Mouse (Mus musculus): ENCODE measurements around the gene Taar8a. TPM values are rescaled to one million over a fixed set of nuclear protein-coding genes. Genes with fewer than 3 reads are reported as not detected.
"Not testable (repeated sequence)": the region's sequence is repeated elsewhere in the genome, so short reads cannot be mapped to it uniquely, and the experiment has no call there.

Taar8a gene
- polyA plus RNA-seq, 1 experiment from 2014 or later: not detected

- Histone ChIP-seq H3K9me3 (replicated peaks; ENCODE audit: control insufficient read depth, low read length) (no peaks in the 10 kb centered on the region), H3K27ac (ENCODE audit: low read depth, low read length) (no peak overlapping the region), H3K4me2 (ENCODE audit: low read length) (no peak overlapping the region), H3K27me3 (replicated peaks; ENCODE audit: control insufficient read depth, insufficient read depth, low read length) (no peaks in the 10 kb centered on the region), H3K9ac (ENCODE audit: low read length) (no peak overlapping the region), H3K4me1 (ENCODE audit: control insufficient read depth, insufficient read depth, low read length) (0 out of 2 replicates have a peak, but pooled peaks cover 3% of the 10 kb centered on the region), H3K4me3 (ENCODE audit: low read depth, low read length) (no peak overlapping the region), H3K36me3 (ENCODE audit: control insufficient read depth, insufficient read depth, low read length) (no peaks in the 10 kb centered on the region)
- WGBS: 34% methylated on average over 3 of the region's 3 CpGs
- ATAC-seq: no peak
- no peak for DNase-seq (ENCODE audit: low spot score)
These were observed 31.9 kb downstream of the Taar8a start for GRCm38 (mm10) chr10:24108236-24108635.

GRCm38 (mm10) chr10:24109434-24109833 lies 33.1 kb downstream of the Taar8a start, which contains the start of gene Taar9:
TSS of gene Taar9 (minus strand) at chr10:24109534.
- not testable (repeated sequence) for H3K27ac ChIP-seq (ENCODE audit: low read depth, low read length); H3K4me2 ChIP-seq (ENCODE audit: low read length); H3K4me3 ChIP-seq (ENCODE audit: low read depth, low read length); H3K9me3 ChIP-seq (replicated peaks; ENCODE audit: control insufficient read depth, low read length); H3K9ac ChIP-seq (ENCODE audit: low read length); H3K4me1 ChIP-seq (ENCODE audit: control insufficient read depth, insufficient read depth, low read length); DNase-seq (ENCODE audit: low spot score); H3K27me3 ChIP-seq (replicated peaks; ENCODE audit: control insufficient read depth, insufficient read depth, low read length); H3K36me3 ChIP-seq (ENCODE audit: control insufficient read depth, insufficient read depth, low read length); ATAC-seq
- 83% methylated on average over 8 of the region's 8 CpGs for WGBS

GRCm38 (mm10) chr10:24111116-24111778 lies 34.9 kb downstream of the Taar8a start:
- 46% methylated on average over 6 of the region's 6 CpGs for WGBS
- no peak overlapping the region for H3K4me3 ChIP-seq (ENCODE audit: low read depth, low read length)
- peak; percentile 74 for DNase-seq (ENCODE audit: low spot score)
- no peak overlapping the region for H3K4me2 ChIP-seq (ENCODE audit: low read length)
- 0 out of 2 replicates have a peak, but pooled peaks cover 3% of the 10 kb centered on the region for H3K4me1 ChIP-seq (ENCODE audit: control insufficient read depth, insufficient read depth, low read length)
- H3K27ac ChIP-seq (ENCODE audit: low read depth, low read length): no peak overlapping the region
- no peak overlapping the region for H3K9ac ChIP-seq (ENCODE audit: low read length)
- ATAC-seq: no peak; the same call in 1 of the 2 replicates
- H3K27me3 ChIP-seq (replicated peaks; ENCODE audit: control insufficient read depth, insufficient read depth, low read length): no peaks in the 10 kb centered on the region
- no peaks in the 10 kb centered on the region for H3K9me3 ChIP-seq (replicated peaks; ENCODE audit: control insufficient read depth, low read length)
- H3K36me3 ChIP-seq (ENCODE audit: control insufficient read depth, insufficient read depth, low read length): no peaks in the 10 kb centered on the region

Other genes starting within 250 kb of the Taar8a start
- 0.11 TPM in 1 of 2 replicates, not detected in the other for gene Vnn3, start 225.0 kb upstream of the Taar8a start, polyA plus RNA-seq (2014; fragmentation: Nextera tagmentation; extraction: Ambion mirVana)
- gene Vnn1, start 181.8 kb upstream of the Taar8a start, polyA plus RNA-seq (2014; fragmentation: Nextera tagmentation; extraction: Ambion mirVana): 0.23 and 0.54 TPM in 2 replicates
- gene Taar1, start 156.1 kb upstream of the Taar8a start, polyA plus RNA-seq (2014; fragmentation: Nextera tagmentation; extraction: Ambion mirVana): not detected in 2 replicates
- not detected in 2 replicates for gene Taar2, start 137.9 kb upstream of the Taar8a start, polyA plus RNA-seq (2014; fragmentation: Nextera tagmentation; extraction: Ambion mirVana)
- not detected in 2 replicates for gene Taar3, start 126.9 kb upstream of the Taar8a start, polyA plus RNA-seq (2014; fragmentation: Nextera tagmentation; extraction: Ambion mirVana)
- 0.28 TPM in 1 of 2 replicates, not detected in the other for gene Taar4, start 116.0 kb upstream of the Taar8a start, polyA plus RNA-seq (2014; fragmentation: Nextera tagmentation; extraction: Ambion mirVana)
- not detected in 2 replicates for gene Taar5, start 105.8 kb upstream of the Taar8a start, polyA plus RNA-seq (2014; fragmentation: Nextera tagmentation; extraction: Ambion mirVana)
- gene Taar6, start 90.9 kb upstream of the Taar8a start, polyA plus RNA-seq (2014; fragmentation: Nextera tagmentation; extraction: Ambion mirVana): not detected in 2 replicates
- gene Taar7a, start 83.0 kb upstream of the Taar8a start, polyA plus RNA-seq (2014; fragmentation: Nextera tagmentation; extraction: Ambion mirVana): not detected in 2 replicates
- gene Taar7b, start 76.6 kb upstream of the Taar8a start, polyA plus RNA-seq (2014; fragmentation: Nextera tagmentation; extraction: Ambion mirVana): not detected in 2 replicates
- not detected in 2 replicates for gene Taar7d, start 49.3 kb upstream of the Taar8a start, polyA plus RNA-seq (2014; fragmentation: Nextera tagmentation; extraction: Ambion mirVana)
- gene Taar7e, start 38.9 kb upstream of the Taar8a start, polyA plus RNA-seq (2014; fragmentation: Nextera tagmentation; extraction: Ambion mirVana): not detected in 2 replicates
- not detected in 2 replicates for gene Taar7f, start 27.0 kb upstream of the Taar8a start, polyA plus RNA-seq (2014; fragmentation: Nextera tagmentation; extraction: Ambion mirVana)
- gene Taar8b, start 15.8 kb downstream of the Taar8a start, polyA plus RNA-seq (2014; fragmentation: Nextera tagmentation; extraction: Ambion mirVana): not detected in 2 replicates
- not detected in 2 replicates for gene Taar8c, start 25.4 kb downstream of the Taar8a start, polyA plus RNA-seq (2014; fragmentation: Nextera tagmentation; extraction: Ambion mirVana)
- gene Taar9, start 33.0 kb downstream of the Taar8a start, polyA plus RNA-seq (2014; fragmentation: Nextera tagmentation; extraction: Ambion mirVana): not detected in 2 replicates
- 275 and 313 TPM in 2 replicates for gene Stx7, start 72.8 kb downstream of the Taar8a start, polyA plus RNA-seq (2014; fragmentation: Nextera tagmentation; extraction: Ambion mirVana)
- gene Moxd1, start 147.0 kb downstream of the Taar8a start, polyA plus RNA-seq (2014; fragmentation: Nextera tagmentation; extraction: Ambion mirVana): 1.7 and 2.1 TPM in 2 replicates